Mouse (Mus musculus) limb, embryonic 12.5 days (tissue): ENCODE data around the gene Kyat1. TPM values are rescaled to one million over a fixed set of nuclear protein-coding genes. Genes with fewer than 3 reads are reported as not detected.

Experiments used
- ATAC-seq: fragments of 200-750 bp; cut with Nextera tagmentation; 2 replicates; pipeline ENCODE4 v1.8.0; 2017; ENCODE audit warnings: low read depth, moderate TSS enrichment; ENCODE audit not compliant: insufficient number of reproducible peaks, insufficient read depth, low FRiP score, low TSS enrichment
- H3K27ac ChIP-seq: fragments of 300-500 bp; sonication (generic); 2 replicates; pipeline ENCODE4 v1.5.1; 2016; ENCODE audit warnings: mild to moderate bottlenecking, moderate library complexity
- H3K27me3 ChIP-seq: fragments of 300-500 bp; sonication (generic); 2 replicates; pipeline ENCODE4 v1.6.1; 2016; ENCODE audit warnings: mild to moderate bottlenecking, moderate library complexity
- H3K36me3 ChIP-seq: fragments of 300-500 bp; sonication (generic); 2 replicates; pipeline ENCODE4 v1.6.1; 2016; ENCODE audit warnings: mild to moderate bottlenecking, moderate library complexity
- H3K4me1 ChIP-seq: fragments of 300-500 bp; sonication (generic); replicated peaks from 2 replicates; pipeline ENCODE4 v1.6.1; 2016
- H3K4me2 ChIP-seq: fragments of 300-500 bp; sonication (generic); 2 replicates; pipeline ENCODE4 v1.6.1; 2016; ENCODE audit warnings: mild to moderate bottlenecking, moderate library complexity
- H3K4me3 ChIP-seq: fragments of 300-500 bp; sonication (generic); replicated peaks from 2 replicates; pipeline ENCODE4 v1.5.1; 2016; ENCODE audit warnings: mild to moderate bottlenecking
- H3K9ac ChIP-seq: fragments of 300-500 bp; sonication (generic); replicated peaks from 2 replicates; pipeline ENCODE4 v1.6.1; 2016; ENCODE audit warnings: mild to moderate bottlenecking, moderate library complexity
- H3K9me3 ChIP-seq: fragments of 300-500 bp; sonication (generic); 2 replicates; pipeline ENCODE4 v1.6.1; 2016; ENCODE audit warnings: mild to moderate bottlenecking, moderate library complexity
- WGBS: fragments of 180-500 bp; shearing (Covaris S2); methylation state at CpG from one replicate; pipeline ENCODE4 v1.1.7; 2016; 5-methylcytosine and 5-hydroxymethylcytosine counted together
- polyA plus RNA-seq: library from polyadenylated mRNA; unstranded; fragments of >200 nt; fragmentation: Nextera tagmentation; extraction: Ambion mirVana; gene quantifications from 2 replicates; pipeline ENCODE4 v1.2.1, GENCODE M21; 2016

Gene Kyat1
- polyA plus RNA-seq, 1 experiment from 2014 or later = 8.2 TPM

GRCm38 (mm10) chr2:30136458-30136857, 69.2 kb downstream of the Kyat1 start:
- 90% methylated on average over 10 of the region's 10 CpGs for WGBS
- Histone ChIP-seq H3K9me3 (no peaks in the 10 kb centered on the region), H3K27ac (no peak overlapping the region), H3K27me3 (no peaks in the 10 kb centered on the region), H3K36me3 (peaks cover 59% of the 10 kb centered on the region), H3K4me2 (no peak overlapping the region), H3K9ac (no peak overlapping the region), H3K4me3 (no peak overlapping the region), H3K4me1 (peaks cover 21% of the 10 kb centered on the region)
- no peak for ATAC-seq

Other genes starting within 250 kb of the Kyat1 start
- 89.3 and 90.0 TPM in 2 replicates for gene Sptan1, start 240.3 kb downstream of the Kyat1 start, polyA plus RNA-seq
- 37.7 and 43.1 TPM in 2 replicates for gene Wdr34, start 157.0 kb downstream of the Kyat1 start, polyA plus RNA-seq
- gene Set, start 148.5 kb downstream of the Kyat1 start, polyA plus RNA-seq = 720 and 722 TPM in 2 replicates
- gene Pkn3, start 128.2 kb downstream of the Kyat1 start, polyA plus RNA-seq = 12.3 and 14.1 TPM in 2 replicates
- gene Zdhhc12, start 112.2 kb downstream of the Kyat1 start, polyA plus RNA-seq = 26.0 and 28.2 TPM in 2 replicates
- gene Zer1, start 81.3 kb downstream of the Kyat1 start, polyA plus RNA-seq = 11.8 and 12.0 TPM in 2 replicates
- 11.3 and 13.1 TPM in 2 replicates for gene Tbc1d13, start 72.1 kb downstream of the Kyat1 start, polyA plus RNA-seq
- 17.9 and 18.4 TPM in 2 replicates for gene Endog, start 34.4 kb downstream of the Kyat1 start, polyA plus RNA-seq
- gene Spout1, start 27.4 kb downstream of the Kyat1 start, polyA plus RNA-seq = 84.5 and 90.7 TPM in 2 replicates
- gene Lrrc8a, start 31.9 kb upstream of the Kyat1 start, polyA plus RNA-seq = 33.5 and 37.5 TPM in 2 replicates
- 0.40 TPM in 1 of 2 replicates, not detected in the other for gene Gm28035, start 34.7 kb upstream of the Kyat1 start, polyA plus RNA-seq
- gene Phyhd1, start 60.4 kb upstream of the Kyat1 start, polyA plus RNA-seq = 2.6 and 3.6 TPM in 2 replicates
- not detected in 2 replicates for gene Gm28038, start 75.2 kb upstream of the Kyat1 start, polyA plus RNA-seq
- gene Dolk, start 80.5 kb upstream of the Kyat1 start, polyA plus RNA-seq = 27.7 and 28.7 TPM in 2 replicates
- gene Nup188, start 80.5 kb upstream of the Kyat1 start, polyA plus RNA-seq = 32.0 and 41.4 TPM in 2 replicates
- gene Sh3glb2, start 153.5 kb upstream of the Kyat1 start, polyA plus RNA-seq = 85.1 and 91.0 TPM in 2 replicates
- 26.9 and 30.6 TPM in 2 replicates for gene Miga2, start 158.4 kb upstream of the Kyat1 start, polyA plus RNA-seq
- 33.2 and 39.1 TPM in 2 replicates for gene Dolpp1, start 186.4 kb upstream of the Kyat1 start, polyA plus RNA-seq
- gene Crat, start 210.0 kb upstream of the Kyat1 start, polyA plus RNA-seq = 24.4 and 27.5 TPM in 2 replicates
- 154 and 155 TPM in 2 replicates for gene Ptpa, start 210.2 kb upstream of the Kyat1 start, polyA plus RNA-seq